Mouse (Mus musculus) MEL (cell line): ENCODE results near the gene Ccdc159. TPM values are rescaled to one million over a fixed set of nuclear protein-coding genes. Genes with fewer than 3 reads are reported as not detected.

Experiments used
- DNase-seq: peaks from one replicate; pipeline ENCODE4 v3.0.0; 2011; ENCODE audit warnings: low read depth, low spot score
- H3K27ac ChIP-seq: 2 replicates; pipeline ENCODE4 v1.5.1; 2012; ENCODE audit warnings: low read depth, mild to moderate bottlenecking, control low read depth, low read length, moderate library complexity; ENCODE audit not compliant: control insufficient read depth
- H3K27me3 ChIP-seq, 2 experiments: fragments of 150-350 bp in 1 of 2; sonication (generic) in 1 of 2; 2 replicates each; pipeline ENCODE4 v1.6.1; 2012; ENCODE audit warnings: low read length in 2 of 2, mild to moderate bottlenecking in 2 of 2, improper control_type of control experiment in 1 of 2, moderate library complexity in 1 of 2; ENCODE audit not compliant: insufficient read depth in 2 of 2, control insufficient read depth in 1 of 2
- H3K36me3 ChIP-seq, 2 experiments: 2 replicates each; pipeline ENCODE4 v1.6.1; 2012 to 2014; ENCODE audit warnings: low read length in 2 of 2, improper control_type of control experiment in 1 of 2, inconsistent platforms in 1 of 2, mild to moderate bottlenecking in 1 of 2; ENCODE audit not compliant: insufficient read depth in 2 of 2, control insufficient read depth in 1 of 2
- H3K4me1 ChIP-seq, 2 experiments: fragments of 150-350 bp in 1 of 2; sonication (generic) in 1 of 2; 2 replicates each; pipeline ENCODE4 v1.6.1; 2012; ENCODE audit warnings: low read length in 2 of 2, improper control_type of control experiment in 1 of 2, mild to moderate bottlenecking in 1 of 2; ENCODE audit not compliant: insufficient read depth in 2 of 2, control insufficient read depth in 1 of 2
- H3K4me3 ChIP-seq, 2 experiments: fragments of 150-350 bp in 1 of 2; sonication (generic) in 1 of 2; 2 replicates each; pipeline ENCODE4 v1.5.1; 2012; ENCODE audit warnings: low read depth in 2 of 2, low read length in 2 of 2, mild to moderate bottlenecking in 2 of 2, moderate library complexity in 2 of 2, control low read depth in 1 of 2, improper control_type of control experiment in 1 of 2; ENCODE audit not compliant: control insufficient read depth in 1 of 2, insufficient read depth in 1 of 2
- H3K79me2 ChIP-seq: 2 replicates; pipeline ENCODE4 v1.6.1; 2012; ENCODE audit warnings: mild to moderate bottlenecking, low read length, moderate library complexity; ENCODE audit not compliant: control insufficient read depth, poor library complexity, insufficient read depth
- H3K9ac ChIP-seq: 2 replicates; pipeline ENCODE4 v1.6.1; 2012; ENCODE audit warnings: low read depth, mild to moderate bottlenecking, control low read depth, low read length, moderate library complexity; ENCODE audit not compliant: control insufficient read depth, poor library complexity, severe bottlenecking
- H3K9me3 ChIP-seq: fragments of 150-350 bp; sonication (generic); replicated peaks from 2 replicates; pipeline ENCODE4 v1.6.1; 2012; ENCODE audit warnings: mild to moderate bottlenecking, low read length, improper control_type of control experiment, moderate library complexity; ENCODE audit not compliant: insufficient read depth
- CHD1 ChIP-seq: IDR thresholded peaks from 2 replicates; pipeline ENCODE4 v1.6.1; 2012; ENCODE audit warnings: low read depth, mild to moderate bottlenecking, inconsistent platforms, low read length, improper control_type of control experiment
- CTCF ChIP-seq, 3 experiments: IDR thresholded peaks in 2 of 3; conservative IDR thresholded peaks in 1 of 3; 2 replicates each; pipeline ENCODE4 v1.5.1; 2011 to 2012; ENCODE audit warnings: low read length in 3 of 3, low read depth in 2 of 3, mild to moderate bottlenecking in 2 of 3, improper control_type of control experiment in 1 of 3, inconsistent platforms in 1 of 3, mixed read lengths in 1 of 3, moderate library complexity in 1 of 3; ENCODE audit not compliant: control insufficient read depth in 1 of 3, insufficient read depth in 1 of 3, poor library complexity in 1 of 3, severe bottlenecking in 1 of 3
- EP300 ChIP-seq, 2 experiments: IDR thresholded peaks; 2 replicates each; pipeline ENCODE4 v1.6.1; 2011; ENCODE audit warnings: improper control_type of control experiment in 2 of 2, low read length in 2 of 2, low read depth in 1 of 2, mild to moderate bottlenecking in 1 of 2
- ETS1 ChIP-seq: IDR thresholded peaks from 2 replicates; pipeline ENCODE4 v1.6.1; 2012; ENCODE audit warnings: low read depth, mild to moderate bottlenecking, inconsistent platforms, low read length, improper control_type of control experiment, moderate library complexity
- GATA1 ChIP-seq: IDR thresholded peaks from 2 replicates; pipeline ENCODE4 v1.6.1; 2011; ENCODE audit warnings: low read depth, low read length, improper control_type of control experiment
- HCFC1 ChIP-seq: IDR thresholded peaks from 2 replicates; pipeline ENCODE4 v1.6.1; 2012; ENCODE audit warnings: low read depth, mild to moderate bottlenecking, inconsistent platforms, low read length, improper control_type of control experiment, moderate library complexity
- MAZ ChIP-seq: IDR thresholded peaks from 2 replicates; pipeline ENCODE4 v1.6.1; 2012; ENCODE audit warnings: low read depth, mild to moderate bottlenecking, inconsistent platforms, low read length, improper control_type of control experiment
- MXI1 ChIP-seq: IDR thresholded peaks from 2 replicates; pipeline ENCODE4 v1.6.1; 2011; ENCODE audit warnings: mild to moderate bottlenecking, low read depth, low read length, improper control_type of control experiment
- MYB ChIP-seq: IDR thresholded peaks from 2 replicates; pipeline ENCODE4 v1.6.1; 2011; ENCODE audit warnings: mild to moderate bottlenecking, low read depth, low read length, improper control_type of control experiment
- POLR2A ChIP-seq, 2 experiments: IDR thresholded peaks; 2 replicates each; pipeline ENCODE4 v1.6.1; 2011 to 2012; ENCODE audit warnings: low read length in 2 of 2, mild to moderate bottlenecking in 2 of 2, control low read depth in 1 of 2, improper control_type of control experiment in 1 of 2, low read depth in 1 of 2, moderate library complexity in 1 of 2; ENCODE audit not compliant: control insufficient read depth in 1 of 2, insufficient read depth in 1 of 2, poor library complexity in 1 of 2
- POLR2AphosphoS2 ChIP-seq: IDR thresholded peaks from 2 replicates; pipeline ENCODE4 v1.6.1; 2011; ENCODE audit warnings: low read length, improper control_type of control experiment
- POLR2AphosphoS5 ChIP-seq: IDR thresholded peaks from 2 replicates; pipeline ENCODE4 v1.6.1; 2012; ENCODE audit warnings: low read depth, borderline replicate concordance, mild to moderate bottlenecking, inconsistent platforms, low read length, moderate library complexity, mixed read lengths
- RAD21 ChIP-seq: IDR thresholded peaks from 2 replicates; pipeline ENCODE4 v1.6.1; 2011; ENCODE audit warnings: mild to moderate bottlenecking, low read depth, low read length, improper control_type of control experiment
- RCOR1 ChIP-seq: IDR thresholded peaks from 2 replicates; pipeline ENCODE4 v1.6.1; 2012; ENCODE audit warnings: low read depth, mild to moderate bottlenecking, inconsistent platforms, low read length, improper control_type of control experiment
- SMC3 ChIP-seq: IDR thresholded peaks from 2 replicates; pipeline ENCODE4 v1.6.1; 2011; ENCODE audit warnings: low read depth, low read length, improper control_type of control experiment
- TBP ChIP-seq: IDR thresholded peaks from 2 replicates; pipeline ENCODE4 v1.8.0; 2011; ENCODE audit warnings: low read depth, low read length, improper control_type of control experiment
- TCF12 ChIP-seq: IDR thresholded peaks from 2 replicates; pipeline ENCODE4 v1.6.1; 2014; ENCODE audit warnings: low read depth, mild to moderate bottlenecking, inconsistent platforms, low read length, improper control_type of control experiment, moderate library complexity
- USF2 ChIP-seq, 2 experiments: IDR thresholded peaks; 2 replicates each; pipeline ENCODE4 v1.6.1; 2011 to 2012; ENCODE audit warnings: improper control_type of control experiment in 2 of 2, low read length in 2 of 2, borderline replicate concordance in 1 of 2, inconsistent platforms in 1 of 2, low read depth in 1 of 2, mild to moderate bottlenecking in 1 of 2; ENCODE audit not compliant: insufficient read depth in 1 of 2
- ZC3H11A ChIP-seq: IDR thresholded peaks from 2 replicates; pipeline ENCODE4 v1.6.1; 2012; ENCODE audit warnings: low read depth, mild to moderate bottlenecking, inconsistent platforms, low read length, improper control_type of control experiment
- polyA plus RNA-seq, 2 experiments: library from polyadenylated mRNA; stranded (reverse) in 1 of 2; unstranded in 1 of 2; fragments of >175 nt in 1 of 2; fragments of >200 nt in 1 of 2; gene quantifications; 2 replicates each; pipeline versions ENCODE4 v1.2.1 to v1.2.4; 2012; ENCODE audit warnings: low replicate concordance in 2 of 2, low read depth in 1 of 2; ENCODE audit not compliant: insufficient read length in 2 of 2, insufficient read depth in 1 of 2, missing spikeins in 1 of 2
- total RNA-seq: library from RNA; depleted of rRNA; stranded (reverse); fragments of 300-350 nt; gene quantifications from 2 replicates; pipeline ENCODE4 v1.2.3, GENCODE M21; 2012

The Ccdc159 gene
- total and polyA plus RNA-seq, 3 experiments: 1.0 to 6.4 TPM; not detected in 1

DNA sequence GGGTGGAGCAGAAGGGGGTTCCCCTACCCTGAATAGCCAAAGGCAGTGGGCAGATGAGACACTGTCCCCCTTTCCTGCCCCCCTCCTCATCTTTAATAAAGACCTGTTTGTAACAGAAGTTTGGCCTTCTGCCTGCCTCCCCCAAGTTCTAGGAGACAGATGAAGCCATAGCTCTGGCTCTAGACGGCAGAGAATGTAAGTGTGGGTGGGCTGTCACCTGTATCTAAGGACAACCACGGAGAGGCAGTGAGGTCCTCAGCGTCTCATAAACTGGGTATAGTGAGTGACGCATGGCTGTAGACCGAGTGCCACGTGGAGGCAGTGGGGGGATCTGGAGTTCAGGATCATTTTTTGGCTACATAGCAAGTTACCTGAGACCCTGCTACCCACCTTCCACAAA, 21.5 kb downstream of the Ccdc159 start:
- DNase-seq: no peak
- TF ChIP-seq GATA1: no peak
- Histone ChIP-seq H3K9ac (no peak overlapping the region), H3K27ac (no peak overlapping the region), H3K4me1 (peaks cover 0 to 13% of the 10 kb centered on the region in 2 experiments; a peak in 2 of 4 replicates), H3K27me3 (no peaks in the 10 kb centered on the region), H3K4me3 (no peak overlapping the region), H3K36me3 (peaks cover 0 to 6% of the 10 kb centered on the region in 2 experiments; a peak in 2 of 4 replicates), H3K79me2 (no peaks in the 10 kb centered on the region), H3K9me3 (no peaks in the 10 kb centered on the region)

- Histone ChIP-seq H3K4me3 (no peak overlapping the region), H3K79me2 (peaks cover 1% of the 10 kb centered on the region; the same call in 1 of the 2 replicates), H3K27me3 (no peaks in the 10 kb centered on the region), H3K9ac (no peak overlapping the region), H3K4me1 (peaks cover 5 to 20% of the 10 kb centered on the region in 2 experiments)
- peak; percentile 94 for DNase-seq
- TF ChIP-seq TBP: peak; percentile 67; the same call in 1 of the 2 replicates
- TF ChIP-seq RCOR1: no peak
- peak in 1 of 3 experiments; percentile 58; a peak in 2 of 6 replicates for TF ChIP-seq CTCF (IDR thresholded peaks at IDR 0.05 in 2 of 3, conservative IDR thresholded peaks at IDR 0.05 in 1 of 3; ENCODE audit: control insufficient read depth in 1 of 3, insufficient read depth in 1 of 3, low read depth in 2 of 3, low read length in 3 of 3, poor library complexity in 1 of 3, severe bottlenecking in 1 of 3)
- TF ChIP-seq, all 39 proteins: peak for 2
- no peak overlapping the region for H3K27ac ChIP-seq
- peaks cover 0 to 12% of the 10 kb centered on the region in 2 experiments; a peak in 2 of 4 replicates for H3K36me3 ChIP-seq
- H3K9me3 ChIP-seq: no peaks in the 10 kb centered on the region
Observed at GRCm38 (mm10) chr9:21950322-21950721, 23.1 kb downstream of the Ccdc159 start.

DNA sequence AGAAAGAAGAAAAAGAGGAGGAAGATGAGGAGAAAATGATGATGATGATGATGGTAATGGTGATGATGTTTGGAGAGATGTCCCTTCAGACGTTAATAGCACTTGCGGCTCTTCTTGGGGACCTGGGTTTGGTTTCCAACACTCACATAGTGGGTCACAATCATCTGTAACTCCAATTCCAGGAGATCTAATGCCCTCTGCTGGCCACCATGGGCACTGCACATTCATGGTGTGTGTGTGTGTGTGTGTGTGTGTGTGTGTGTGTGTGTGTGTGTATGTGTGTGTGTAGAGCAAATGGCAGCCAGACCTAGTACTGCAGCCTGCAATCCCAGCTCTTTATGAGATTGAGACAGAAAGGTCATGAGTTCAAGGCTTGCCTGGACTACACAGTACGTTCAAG, 24.7 kb downstream of the Ccdc159 start:
- Histone ChIP-seq H3K4me1 (peaks cover 7 to 20% of the 10 kb centered on the region in 2 experiments), H3K79me2 (peaks cover 1% of the 10 kb centered on the region; the same call in 1 of the 2 replicates), H3K4me3 (no peak overlapping the region), H3K27me3 (no peaks in the 10 kb centered on the region), H3K9me3 (no peaks in the 10 kb centered on the region), H3K36me3 (peaks cover 0 to 11% of the 10 kb centered on the region in 2 experiments; a peak in 2 of 4 replicates), H3K27ac (no peak overlapping the region), H3K9ac (no peak overlapping the region)
- peak; percentile 79 for DNase-seq
- TF ChIP-seq CTCF (IDR thresholded peaks at IDR 0.05 in 2 of 3, conservative IDR thresholded peaks at IDR 0.05 in 1 of 3; ENCODE audit: control insufficient read depth in 1 of 3, insufficient read depth in 1 of 3, low read depth in 2 of 3, low read length in 3 of 3, poor library complexity in 1 of 3, severe bottlenecking in 1 of 3) (peak in 1 of 3 experiments; percentile 87; a peak in 2 of 6 replicates), HCFC1 (no peak)

DNA sequence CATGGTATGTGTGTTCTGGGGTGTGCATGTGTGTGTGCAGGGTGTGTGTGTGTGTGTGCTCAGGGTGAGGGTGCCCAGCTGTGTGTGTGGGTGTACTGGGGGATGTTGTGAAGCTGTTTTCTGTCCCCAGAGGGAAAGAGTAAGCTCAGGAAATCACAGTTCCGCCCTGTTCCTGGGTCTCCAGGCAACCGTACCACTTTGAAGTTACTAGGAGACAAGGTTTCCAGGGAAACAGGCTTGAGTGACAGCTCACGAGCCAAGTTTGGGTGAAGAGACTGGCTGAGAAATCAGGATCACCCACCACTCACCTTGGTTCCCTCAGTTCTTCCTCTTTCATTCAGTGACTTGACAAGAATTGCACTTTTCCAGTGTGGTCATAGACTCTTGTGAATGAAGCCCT, 26.3 kb downstream of the Ccdc159 start:
- H3K79me2 ChIP-seq: peaks cover 1% of the 10 kb centered on the region; the same call in 1 of the 2 replicates
- peaks cover 7 to 22% of the 10 kb centered on the region in 2 experiments for H3K4me1 ChIP-seq
- H3K27ac ChIP-seq: no peak overlapping the region
- H3K36me3 ChIP-seq: peaks cover under 1 to 11% of the 10 kb centered on the region in 2 experiments; a peak in 2 of 4 replicates
- DNase-seq: peak; percentile 47
- no peak overlapping the region for H3K4me3 ChIP-seq
- H3K27me3 ChIP-seq: no peaks in the 10 kb centered on the region
- TF ChIP-seq MXI1: no peak
- TF ChIP-seq RAD21: no peak
- TF ChIP-seq HCFC1: no peak
- TF ChIP-seq TCF12: no peak
- TF ChIP-seq ETS1: no peak
- no peak for TF ChIP-seq USF2 (IDR thresholded peaks at IDR 0.05; ENCODE audit: borderline replicate concordance in 1 of 2, insufficient read depth in 1 of 2, low read depth in 1 of 2, low read length in 2 of 2)
- no peak for TF ChIP-seq SMC3
- no peak for TF ChIP-seq POLR2AphosphoS2
- no peak for TF ChIP-seq CHD1
- TF ChIP-seq ZC3H11A: no peak
- no peak for TF ChIP-seq MYB
- TF ChIP-seq EP300 (IDR thresholded peaks at IDR 0.05; ENCODE audit: low read depth in 1 of 2, low read length in 2 of 2): no peak
- TF ChIP-seq POLR2A (IDR thresholded peaks at IDR 0.05; ENCODE audit: control insufficient read depth in 1 of 2, insufficient read depth in 1 of 2, low read depth in 1 of 2, low read length in 2 of 2, poor library complexity in 1 of 2): no peak
- no peak for TF ChIP-seq MAZ
- TF ChIP-seq POLR2AphosphoS5: no peak
- no peak overlapping the region for H3K9ac ChIP-seq
- no peaks in the 10 kb centered on the region for H3K9me3 ChIP-seq
